Mouse (Mus musculus) adrenal gland, adult 8-10 months (tissue): ENCODE results near the gene Atat1. TPM values are rescaled to one million over a fixed set of nuclear protein-coding genes. Genes with fewer than 3 reads are reported as not detected.

Source experiments
- microRNA-seq, 2 experiments: library from miRNA; unstranded; fragments of <30 nt; microRNA quantifications; one replicate each; pipeline ENCODE4 v1.2.0; 2022
- total RNA-seq, 4 experiments: library from RNA; stranded (reverse); gene quantifications; 2 replicates each; pipeline ENCODE4 v1.2.4; 2022

Atat1 gene
- total RNA-seq, 4 experiments from 2014 or later: 34.8 to 61.0 (median 44.9) TPM

Small RNA genes within 50 kb of the gene (microRNA-seq; reads per million reads assigned to microRNA genes)
- gene Gm28033 (0 to 0.18 reads per million in 2 experiments), gene Mir1894 (0 to 0.34 reads per million in 2 experiments)

Other genes with a start within 250 kb of the Atat1 start
- gene Vars2, start 242.5 kb downstream of the Atat1 start, total RNA-seq: 10 to 100 TPM; 30.9 to 60.3 (median 45.3) TPM
- 10 to 100 TPM; 23.5 to 30.6 (median 24.6) TPM for gene Gtf2h4, start 236.3 kb downstream of the Atat1 start, total RNA-seq
- 10 to 100 TPM; 40.1 to 81.5 (median 56.4) TPM for gene Ddr1, start 205.5 kb downstream of the Atat1 start, total RNA-seq
- gene Ier3, start 88.4 kb downstream of the Atat1 start, total RNA-seq: 10 to 100 TPM in 3 of 4 experiments, 1 to 10 TPM in 1; 8.3 to 19.3 (median 13.7) TPM
- 100 to 1,000 TPM in 2 of 4 experiments, 10 to 100 TPM in 2; 57.2 to 117 (median 94.8) TPM for gene Flot1, start 86.8 kb downstream of the Atat1 start, total RNA-seq
- 100 to 1,000 TPM; 141 to 168 (median 159) TPM for gene Tubb5, start 71.8 kb downstream of the Atat1 start, total RNA-seq
- 10 to 100 TPM; 20.9 to 28.2 (median 24.1) TPM for gene Mdc1, start 68.6 kb downstream of the Atat1 start, total RNA-seq
- gene Nrm, start 48.8 kb downstream of the Atat1 start, total RNA-seq: 1 to 10 TPM; 2.5 to 5.4 (median 5.0) TPM
- gene Ppp1r18, start 44.5 kb downstream of the Atat1 start, total RNA-seq: 10 to 100 TPM; 35.4 to 47.9 (median 40.0) TPM
- 10 to 100 TPM; 40.6 to 57.8 (median 52.0) TPM for gene Dhx16, start 30.3 kb downstream of the Atat1 start, total RNA-seq
- gene 2310061I04Rik, start 12.6 kb downstream of the Atat1 start, total RNA-seq: 10 to 100 TPM; 33.1 to 46.5 (median 40.3) TPM
- 100 to 1,000 TPM in 2 of 4 experiments, 10 to 100 TPM in 2; 81.7 to 102 (median 99.4) TPM for gene Mrps18b, start 6.3 kb upstream of the Atat1 start, total RNA-seq
- 100 to 1,000 TPM in 1 of 4 experiments, 10 to 100 TPM in 3; 65.5 to 105 (median 89.6) TPM for gene Ppp1r10, start 6.4 kb upstream of the Atat1 start, total RNA-seq
- 100 to 1,000 TPM in 1 of 4 experiments, 10 to 100 TPM in 3; 87.1 to 104 (median 93.9) TPM for gene Abcf1, start 59.7 kb upstream of the Atat1 start, total RNA-seq
- gene Gnl1, start 69.8 kb upstream of the Atat1 start, total RNA-seq: 10 to 100 TPM; 52.4 to 65.5 (median 59.7) TPM
- 10 to 100 TPM; 19.0 to 38.5 (median 27.2) TPM for gene Prr3, start 70.2 kb upstream of the Atat1 start, total RNA-seq
- gene H2-T24, start 110.5 kb upstream of the Atat1 start, total RNA-seq: 1 to 10 TPM; 6.0 to 9.2 (median 6.9) TPM
- gene H2-T23, start 122.8 kb upstream of the Atat1 start, total RNA-seq: 100 to 1,000 TPM in 1 of 4 experiments, 10 to 100 TPM in 3; 65.8 to 110 (median 93.4) TPM
- 10 to 100 TPM; 33.8 to 65.4 (median 46.3) TPM for gene H2-T22, start 132.7 kb upstream of the Atat1 start, total RNA-seq
- gene Gm6034, start 132.9 kb upstream of the Atat1 start, total RNA-seq: under 1 TPM in 2 of 4 experiments, not detected in 2; 0.17 to 0.30 TPM
- 1 to 10 TPM; 5.8 to 7.9 (median 6.7) TPM for gene Gm11127, start 148.3 kb upstream of the Atat1 start, total RNA-seq
- 1 to 10 TPM in 1 of 4 experiments, under 1 TPM in 3; 0.23 to 1.1 (median 0.58) TPM for gene Gm19684, start 211.6 kb upstream of the Atat1 start, total RNA-seq
- gene Gm7030, start 219.3 kb upstream of the Atat1 start, total RNA-seq: under 1 TPM in 2 of 4 experiments, not detected in 2; 0.62 to 0.65 TPM